Mouse (Mus musculus) midbrain, embryonic 10.5 days (tissue): ENCODE results near the gene Cdk10. TPM values are rescaled to one million over a fixed set of nuclear protein-coding genes. Genes with fewer than 3 reads are reported as not detected.
"Not testable (repeated sequence)": the region's sequence is repeated elsewhere in the genome, so short reads cannot be mapped to it uniquely, and the experiment has no call there.

Experiments used
- DNase-seq: peaks from one replicate; pipeline ENCODE4 v3.0.0-alpha.2; 2017; ENCODE audit warnings: low spot score
- H3K27ac ChIP-seq: fragments of 300-500 bp; sonication (generic); replicated peaks from 2 replicates; pipeline ENCODE4 v1.5.1; 2016; ENCODE audit warnings: mild to moderate bottlenecking
- H3K27me3 ChIP-seq: fragments of 300-500 bp; sonication (generic); 2 replicates; pipeline ENCODE4 v1.6.1; 2016; ENCODE audit warnings: low read depth, mild to moderate bottlenecking; ENCODE audit not compliant: poor library complexity, severe bottlenecking
- H3K36me3 ChIP-seq: fragments of 300-500 bp; sonication (generic); 2 replicates; pipeline ENCODE4 v1.6.1; 2016; ENCODE audit warnings: mild to moderate bottlenecking, moderate library complexity
- H3K4me1 ChIP-seq: fragments of 300-500 bp; sonication (generic); 2 replicates; pipeline ENCODE4 v1.6.1; 2016
- H3K4me3 ChIP-seq: fragments of 300-500 bp; sonication (generic); 2 replicates; pipeline ENCODE4 v1.5.1; 2016; ENCODE audit warnings: mild to moderate bottlenecking, moderate library complexity
- H3K9me3 ChIP-seq: fragments of 300-500 bp; sonication (generic); replicated peaks from 2 replicates; pipeline ENCODE4 v1.6.1; 2016; ENCODE audit warnings: mild to moderate bottlenecking
- whole genome bisulfite sequencing: fragments of 180-500 bp; shearing (Covaris S2); methylation state at CpG from one replicate; pipeline ENCODE4 v1.1.7; 2016; 5-methylcytosine and 5-hydroxymethylcytosine counted together
- polyA plus RNA-seq: library from polyadenylated mRNA; unstranded; fragments of >200 nt; fragmentation: Nextera tagmentation; extraction: Ambion mirVana; gene quantifications from 2 replicates; pipeline ENCODE4 v1.2.1, GENCODE M21; 2016

Gene Cdk10
- polyA plus RNA-seq, 1 experiment from 2014 or later, result 41.4 TPM

- Histone ChIP-seq H3K9me3 (no peaks in the 10 kb centered on the region), H3K27me3 (no peaks in the 10 kb centered on the region), H3K27ac (no peak overlapping the region), H3K36me3 (peaks cover 69% of the 10 kb centered on the region), H3K4me3 (peak overlapping the region; percentile 93), H3K4me1 (peaks cover 37% of the 10 kb centered on the region)
- DNase-seq, result no peak
- WGBS, result 77% methylated on average over 6 of the region's 6 CpGs
Measured at GRCm38 (mm10) chr8:123255170-123255569, 30.5 kb downstream of the Cdk10 start.

- H3K9me3 ChIP-seq, result no peaks in the 10 kb centered on the region
- H3K27me3 ChIP-seq, result no peaks in the 10 kb centered on the region
- peaks cover 37% of the 10 kb centered on the region for H3K4me1 ChIP-seq
- 83% methylated on average over 3 of the region's 3 CpGs for WGBS
- H3K36me3 ChIP-seq, result peaks cover 64% of the 10 kb centered on the region
- no peak for DNase-seq
- no peak overlapping the region for H3K4me3 ChIP-seq
- no peak overlapping the region for H3K27ac ChIP-seq
Measured at GRCm38 (mm10) chr8:123257114-123257513, 32.5 kb downstream of the Cdk10 start.

GRCm38 (mm10) chr8:123257593-123257992 is 33.0 kb downstream of the Cdk10 start:
- 92% methylated on average over 8 of the region's 8 CpGs for WGBS
- not testable (repeated sequence) for H3K27me3 ChIP-seq, H3K9me3 ChIP-seq, H3K27ac ChIP-seq, H3K4me3 ChIP-seq, DNase-seq
- peaks cover 65% of the 10 kb centered on the region for H3K36me3 ChIP-seq
- H3K4me1 ChIP-seq, result peaks cover 32% of the 10 kb centered on the region

DNA sequence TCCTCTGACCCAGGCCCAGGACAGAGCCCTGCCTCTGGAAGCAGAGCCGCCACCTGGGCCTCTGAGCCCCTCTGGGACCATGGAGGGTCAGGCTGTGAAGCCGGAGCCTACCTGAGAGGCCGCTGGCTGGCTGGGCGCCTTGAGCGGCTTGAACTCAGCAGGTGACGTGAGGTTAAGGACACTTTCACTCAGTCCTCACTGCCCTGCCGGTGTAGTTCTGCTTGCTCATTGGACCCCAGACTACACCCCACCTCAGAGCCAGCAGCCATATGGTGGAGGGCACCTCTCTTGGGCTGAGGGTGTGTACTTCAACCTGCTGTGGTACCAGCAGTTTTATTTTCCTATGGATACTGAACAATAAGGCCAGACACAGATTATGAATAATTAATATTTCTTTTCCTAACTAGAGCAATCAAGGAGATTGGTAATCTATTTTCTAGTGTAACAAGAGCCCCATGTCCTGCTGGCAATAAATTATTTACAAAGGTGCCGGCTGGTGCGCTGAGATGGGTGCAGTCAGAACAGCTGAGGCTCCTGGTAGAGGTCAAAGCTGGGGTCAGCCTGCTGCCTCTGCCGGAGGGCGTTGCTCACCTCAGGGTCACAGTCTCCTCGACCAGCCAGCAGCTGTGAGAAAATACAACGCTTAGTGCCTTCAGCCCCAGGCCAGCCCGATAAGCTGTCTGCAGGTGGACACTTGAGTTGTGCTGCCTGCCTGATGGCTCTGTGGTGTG is 43.4 kb downstream of the Cdk10 start:
- Histone ChIP-seq H3K4me3 (no peak overlapping the region), H3K27me3 (no peaks in the 10 kb centered on the region), H3K27ac (0 out of 2 replicates have a peak overlapping the region, but pooled peaks have one; percentile 20), H3K9me3 (no peaks in the 10 kb centered on the region), H3K4me1 (peaks cover 9% of the 10 kb centered on the region; the same call in 1 of the 2 replicates), H3K36me3 (peaks cover 99% of the 10 kb centered on the region)
- WGBS, result 88% methylated on average over 14 of the region's 14 CpGs
- DNase-seq, result peak; percentile 27

GRCm38 (mm10) chr8:123271147-123271546 is 46.5 kb downstream of the Cdk10 start:
- Histone ChIP-seq H3K27me3 (no peaks in the 10 kb centered on the region), H3K27ac (no peak overlapping the region), H3K9me3 (no peaks in the 10 kb centered on the region), H3K4me1 (peaks cover 9% of the 10 kb centered on the region; the same call in 1 of the 2 replicates), H3K4me3 (no peak overlapping the region), H3K36me3 (peaks cover 99% of the 10 kb centered on the region)
- 91% methylated on average over 10 of the region's 10 CpGs for WGBS
- no peak for DNase-seq

DNA sequence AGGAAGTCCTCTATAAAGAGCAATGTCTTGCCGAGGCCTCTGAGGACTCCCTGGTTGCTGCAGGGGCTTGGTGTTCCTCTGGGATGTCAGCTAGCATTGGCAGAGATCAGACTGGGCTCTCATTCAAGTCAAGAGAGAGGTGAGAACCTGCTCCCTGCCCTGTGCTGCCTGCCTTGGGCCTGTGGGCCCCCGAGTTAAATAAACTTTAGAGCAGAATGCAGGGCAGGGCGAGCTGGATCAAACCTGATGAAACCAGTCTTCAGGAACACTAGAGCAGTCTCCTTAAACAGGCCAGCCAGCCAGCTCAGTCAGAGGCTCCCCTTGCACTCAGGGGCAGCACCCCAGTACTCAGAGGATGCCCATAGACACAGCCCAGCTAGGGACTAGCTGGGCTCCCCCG is 47.3 kb downstream of the Cdk10 start:
- Histone ChIP-seq H3K4me3 (no peak overlapping the region), H3K9me3 (no peaks in the 10 kb centered on the region), H3K27ac (no peak overlapping the region; the same call in 1 of the 2 replicates), H3K4me1 (peaks cover 9% of the 10 kb centered on the region; the same call in 1 of the 2 replicates), H3K36me3 (peaks cover 99% of the 10 kb centered on the region), H3K27me3 (no peaks in the 10 kb centered on the region)
- no peak for DNase-seq
- 84% methylated on average over 4 of the region's 4 CpGs for WGBS

- 0 out of 2 replicates have a peak, but pooled peaks cover 3% of the 10 kb centered on the region for H3K4me1 ChIP-seq
- peaks cover 93% of the 10 kb centered on the region for H3K36me3 ChIP-seq
- no peak for DNase-seq
- no peaks in the 10 kb centered on the region for H3K27me3 ChIP-seq
- H3K27ac ChIP-seq, result no peak overlapping the region
- 88% methylated on average over 5 of the region's 5 CpGs for WGBS
- no peaks in the 10 kb centered on the region for H3K9me3 ChIP-seq
- no peak overlapping the region for H3K4me3 ChIP-seq
Measured at GRCm38 (mm10) chr8:123274447-123274846, 49.8 kb downstream of the Cdk10 start.

DNA sequence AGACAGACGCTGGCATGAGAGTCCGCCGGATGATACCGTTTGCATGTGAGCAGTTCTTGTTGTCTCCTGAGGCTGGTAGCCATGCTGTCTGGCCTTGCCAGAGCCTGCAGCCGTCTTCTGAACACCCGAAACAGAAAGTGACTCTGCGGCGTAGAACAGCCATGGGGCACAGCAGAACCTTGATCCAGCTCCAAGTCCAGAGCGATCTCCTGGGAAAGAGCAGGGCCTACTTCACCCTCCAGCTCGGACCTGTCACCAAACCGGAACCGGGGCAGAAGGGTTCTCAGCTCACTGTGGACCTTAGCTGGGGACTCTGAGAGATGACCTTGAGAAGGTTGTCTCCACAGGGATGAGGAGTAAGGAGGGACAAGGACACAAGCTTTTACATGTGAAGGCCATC is 50.5 kb downstream of the Cdk10 start:
- H3K4me3 ChIP-seq, result no peak overlapping the region
- no peak for DNase-seq
- 0 out of 2 replicates have a peak, but pooled peaks cover 3% of the 10 kb centered on the region for H3K4me1 ChIP-seq
- H3K9me3 ChIP-seq, result no peaks in the 10 kb centered on the region
- no peak overlapping the region for H3K27ac ChIP-seq
- peaks cover 93% of the 10 kb centered on the region for H3K36me3 ChIP-seq
- H3K27me3 ChIP-seq, result no peaks in the 10 kb centered on the region
- 95% methylated on average over 12 of the region's 12 CpGs for WGBS

GRCm38 (mm10) chr8:123278445-123278844 is 53.8 kb downstream of the Cdk10 start:
- H3K4me3 ChIP-seq, result no peak overlapping the region
- H3K9me3 ChIP-seq, result no peaks in the 10 kb centered on the region
- no peaks in the 10 kb centered on the region for H3K27me3 ChIP-seq
- no peak overlapping the region for H3K27ac ChIP-seq
- no peak for DNase-seq
- H3K4me1 ChIP-seq, result no peaks in the 10 kb centered on the region
- whole genome bisulfite sequencing, result 88% methylated on average over 7 of the region's 7 CpGs
- peaks cover 89% of the 10 kb centered on the region for H3K36me3 ChIP-seq

DNA sequence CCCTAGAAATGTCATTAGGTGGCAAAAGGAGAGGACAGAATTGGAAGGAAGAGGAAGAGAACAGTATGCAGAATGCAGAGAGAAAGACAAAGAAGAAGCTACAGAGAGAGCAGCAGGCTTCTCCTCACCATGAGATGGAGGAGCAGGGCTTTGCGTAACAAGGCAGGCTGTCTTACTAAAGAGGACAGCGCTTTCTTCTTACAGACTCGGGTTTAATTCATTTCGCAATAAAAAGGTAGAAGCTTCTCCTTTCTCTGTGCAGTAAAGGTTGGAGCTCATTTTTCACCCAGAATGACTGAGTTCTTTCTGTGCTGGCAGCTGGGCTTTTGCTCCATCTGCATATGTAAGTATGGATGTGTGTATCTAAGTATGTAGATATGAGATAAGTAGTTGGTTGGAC is 55.2 kb downstream of the Cdk10 start:
- no peaks in the 10 kb centered on the region for H3K4me1 ChIP-seq
- no peaks in the 10 kb centered on the region for H3K27me3 ChIP-seq
- no peak overlapping the region for H3K27ac ChIP-seq
- no peak overlapping the region for H3K4me3 ChIP-seq
- no peak for DNase-seq
- no peaks in the 10 kb centered on the region for H3K9me3 ChIP-seq
- WGBS, result 94% methylated on average over 4 of the region's 4 CpGs
- H3K36me3 ChIP-seq, result peaks cover 87% of the 10 kb centered on the region

DNA sequence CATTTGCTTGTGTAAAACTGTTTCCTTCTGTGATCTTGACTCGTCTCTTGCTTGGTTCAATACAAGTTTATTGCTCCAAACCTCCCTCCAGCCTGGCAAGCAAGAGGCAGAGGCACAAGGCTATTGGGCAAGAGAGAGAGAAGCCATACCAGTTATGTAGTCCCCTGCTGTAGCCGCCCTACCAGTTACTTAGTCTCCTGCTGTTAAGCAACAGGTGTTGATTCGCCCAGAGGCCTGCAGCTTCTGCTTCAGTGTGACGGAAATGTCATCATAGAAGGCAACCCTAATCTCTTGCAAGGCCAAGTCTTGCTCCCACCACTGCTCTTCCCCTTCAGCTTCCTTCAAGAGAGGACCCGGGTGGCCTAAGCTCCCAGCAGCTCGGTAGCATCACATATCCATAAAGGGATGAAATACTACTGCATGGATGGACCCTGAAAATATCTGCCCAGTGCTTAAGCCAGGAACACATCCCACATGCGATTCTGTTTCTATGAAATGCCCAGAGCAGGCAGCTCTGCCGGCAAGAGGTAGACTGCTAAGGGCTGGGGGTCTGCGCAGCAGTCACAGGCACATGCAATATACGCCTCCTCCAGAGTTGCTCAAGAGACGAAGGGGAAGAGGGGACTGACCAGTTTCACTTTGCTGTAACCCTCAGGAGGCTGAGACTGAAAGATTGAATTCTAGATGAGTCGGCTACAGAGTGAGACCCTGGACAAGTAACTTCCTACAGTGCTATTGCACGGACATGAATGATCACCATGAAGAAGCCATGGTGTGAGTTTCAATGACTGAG is 55.9 kb downstream of the Cdk10 start:
- H3K4me1 ChIP-seq, result no peaks in the 10 kb centered on the region
- peaks cover 83% of the 10 kb centered on the region for H3K36me3 ChIP-seq
- H3K27me3 ChIP-seq, result no peaks in the 10 kb centered on the region
- no peak overlapping the region for H3K4me3 ChIP-seq
- 88% methylated on average over 13 of the region's 13 CpGs for WGBS
- no peak overlapping the region for H3K27ac ChIP-seq
- H3K9me3 ChIP-seq, result no peaks in the 10 kb centered on the region
- DNase-seq, result no peak
